Mouse (Mus musculus): ENCODE results near the gene Kat5. TPM values are rescaled to one million over a fixed set of nuclear protein-coding genes. Genes with fewer than 3 reads are reported as not detected.
A peak's percentile ranks its signal among the peaks of the same experiment; 100 is the strongest.

Kat5 gene
- polyA plus RNA-seq, 1 experiment from 2014 or later, result 25.5 TPM

GRCm38 (mm10) chr19:5559229-5559628, 50.8 kb downstream of the Kat5 start:
- WGBS, result 15% methylated on average over 8 of the region's 8 CpGs
- peak overlapping the region; percentile 69 for H3K4me2 ChIP-seq
- H3K9me3 ChIP-seq (ENCODE audit: low read depth, low read length), result no peaks in the 10 kb centered on the region
- H3K4me1 ChIP-seq (ENCODE audit: insufficient read depth), result peaks cover 6% of the 10 kb centered on the region
- TF ChIP-seq CTCF (IDR thresholded peaks at IDR 0.05; ENCODE audit: low read depth), result no peak
- no peak for ATAC-seq (ENCODE audit: insufficient read depth)
- DNase-seq, result no peak
- peak overlapping the region; percentile 39 for H3K4me3 ChIP-seq (ENCODE audit: low read depth, low read length)
- no peak overlapping the region for H3K27ac ChIP-seq (ENCODE audit: low read depth)
- no peak overlapping the region for H3K9ac ChIP-seq
- H3K27me3 ChIP-seq (ENCODE audit: insufficient read depth, low read length), result peaks cover 77% of the 10 kb centered on the region
- no peaks in the 10 kb centered on the region for H3K36me3 ChIP-seq (ENCODE audit: insufficient read depth)

- Histone ChIP-seq H3K27ac (ENCODE audit: low read depth) (no peak overlapping the region), H3K4me1 (ENCODE audit: insufficient read depth) (peaks cover 6% of the 10 kb centered on the region), H3K36me3 (ENCODE audit: insufficient read depth) (no peaks in the 10 kb centered on the region), H3K9ac (no peak overlapping the region), H3K27me3 (ENCODE audit: insufficient read depth, low read length) (peaks cover 75% of the 10 kb centered on the region), H3K4me3 (ENCODE audit: low read depth, low read length) (peak overlapping the region; percentile 39; the same call in 1 of the 2 replicates), H3K9me3 (ENCODE audit: low read depth, low read length) (no peaks in the 10 kb centered on the region), H3K4me2 (no peak overlapping the region)
- ATAC-seq (ENCODE audit: insufficient read depth) (no peak), DNase-seq (no peak)
- WGBS, result 60% methylated on average over 8 of the region's 8 CpGs
- no peak for TF ChIP-seq CTCF (IDR thresholded peaks at IDR 0.05; ENCODE audit: low read depth)
These were observed 51.3 kb downstream of the Kat5 start for GRCm38 (mm10) chr19:5558770-5559169.

GRCm38 (mm10) chr19:5558169-5558568, 51.9 kb downstream of the Kat5 start:
- Histone ChIP-seq H3K4me1 (ENCODE audit: insufficient read depth) (peaks cover 6% of the 10 kb centered on the region), H3K9ac (no peak overlapping the region), H3K27me3 (ENCODE audit: insufficient read depth, low read length) (peaks cover 71% of the 10 kb centered on the region), H3K9me3 (ENCODE audit: low read depth, low read length) (no peaks in the 10 kb centered on the region), H3K27ac (ENCODE audit: low read depth) (no peak overlapping the region), H3K4me2 (no peak overlapping the region), H3K36me3 (ENCODE audit: insufficient read depth) (no peaks in the 10 kb centered on the region), H3K4me3 (ENCODE audit: low read depth, low read length) (no peak overlapping the region)
- ATAC-seq (ENCODE audit: insufficient read depth), result no peak
- no peak for TF ChIP-seq CTCF (IDR thresholded peaks at IDR 0.05; ENCODE audit: low read depth)
- no peak for DNase-seq
- 39% methylated on average over 7 of the region's 7 CpGs for WGBS

GRCm38 (mm10) chr19:5554212-5554611, 55.8 kb downstream of the Kat5 start:
- WGBS, result 54% methylated on average over 14 of the region's 14 CpGs
- H3K4me3 ChIP-seq (ENCODE audit: low read depth, low read length), result no peak overlapping the region
- no peaks in the 10 kb centered on the region for H3K9me3 ChIP-seq (ENCODE audit: low read depth, low read length)
- peak; percentile 38; the same call in 1 of the 2 replicates for ATAC-seq (ENCODE audit: insufficient read depth)
- H3K4me1 ChIP-seq (ENCODE audit: insufficient read depth), result no peaks in the 10 kb centered on the region
- no peak for DNase-seq
- H3K4me2 ChIP-seq, result no peak overlapping the region
- H3K27me3 ChIP-seq (ENCODE audit: insufficient read depth, low read length), result peaks cover 33% of the 10 kb centered on the region
- no peak overlapping the region for H3K9ac ChIP-seq
- H3K27ac ChIP-seq (ENCODE audit: low read depth), result no peak overlapping the region
- H3K36me3 ChIP-seq (ENCODE audit: insufficient read depth), result no peaks in the 10 kb centered on the region
- no peak for TF ChIP-seq CTCF (IDR thresholded peaks at IDR 0.05; ENCODE audit: low read depth)

- Histone ChIP-seq H3K4me3 (ENCODE audit: low read depth, low read length) (no peak overlapping the region), H3K27me3 (ENCODE audit: insufficient read depth, low read length) (peaks cover 28% of the 10 kb centered on the region), H3K4me2 (no peak overlapping the region), H3K36me3 (ENCODE audit: insufficient read depth) (no peaks in the 10 kb centered on the region), H3K9me3 (ENCODE audit: low read depth, low read length) (no peaks in the 10 kb centered on the region), H3K27ac (ENCODE audit: low read depth) (no peak overlapping the region), H3K4me1 (ENCODE audit: insufficient read depth) (no peaks in the 10 kb centered on the region), H3K9ac (no peak overlapping the region; the same call in none of the 2 replicates)
- DNase-seq, result no peak
- TF ChIP-seq CTCF (IDR thresholded peaks at IDR 0.05; ENCODE audit: low read depth), result no peak
- WGBS, result 51% methylated on average over 8 of the region's 8 CpGs
- ATAC-seq (ENCODE audit: insufficient read depth), result no peak
These were observed 56.2 kb downstream of the Kat5 start for GRCm38 (mm10) chr19:5553802-5554201.

Other genes with a start within 250 kb of the Kat5 start
- gene Eif1ad, start 243.5 kb downstream of the Kat5 start, polyA plus RNA-seq (2014; fragmentation: Nextera tagmentation; extraction: Ambion mirVana), result 59.1 and 71.1 TPM in 2 replicates
- 515 and 542 TPM in 2 replicates for gene Banf1, start 243.1 kb downstream of the Kat5 start, polyA plus RNA-seq (2014; fragmentation: Nextera tagmentation; extraction: Ambion mirVana)
- 72.0 and 73.8 TPM in 2 replicates for gene Sart1, start 221.5 kb downstream of the Kat5 start, polyA plus RNA-seq (2014; fragmentation: Nextera tagmentation; extraction: Ambion mirVana)
- 0.64 TPM in 1 of 2 replicates, not detected in the other for gene Tsga10ip, start 207.7 kb downstream of the Kat5 start, polyA plus RNA-seq (2014; fragmentation: Nextera tagmentation; extraction: Ambion mirVana)
- 204 and 217 TPM in 2 replicates for gene Drap1, start 185.3 kb downstream of the Kat5 start, polyA plus RNA-seq (2014; fragmentation: Nextera tagmentation; extraction: Ambion mirVana)
- 40.8 and 42.7 TPM in 2 replicates for gene AI837181, start 185.1 kb downstream of the Kat5 start, polyA plus RNA-seq (2014; fragmentation: Nextera tagmentation; extraction: Ambion mirVana)
- gene Fosl1, start 162.7 kb downstream of the Kat5 start, polyA plus RNA-seq (2014; fragmentation: Nextera tagmentation; extraction: Ambion mirVana), result not detected in 2 replicates
- 9.0 and 10.0 TPM in 2 replicates for gene Ccdc85b, start 152.3 kb downstream of the Kat5 start, polyA plus RNA-seq (2014; fragmentation: Nextera tagmentation; extraction: Ambion mirVana)
- gene Fibp, start 149.6 kb downstream of the Kat5 start, polyA plus RNA-seq (2014; fragmentation: Nextera tagmentation; extraction: Ambion mirVana), result 101 and 104 TPM in 2 replicates
- gene Ctsw, start 141.7 kb downstream of the Kat5 start, polyA plus RNA-seq (2014; fragmentation: Nextera tagmentation; extraction: Ambion mirVana), result 1.0 and 1.8 TPM in 2 replicates
- gene Efemp2, start 136.3 kb downstream of the Kat5 start, polyA plus RNA-seq (2014; fragmentation: Nextera tagmentation; extraction: Ambion mirVana), result 178 and 192 TPM in 2 replicates
- gene Mus81, start 121.8 kb downstream of the Kat5 start, polyA plus RNA-seq (2014; fragmentation: Nextera tagmentation; extraction: Ambion mirVana), result 39.8 and 42.6 TPM in 2 replicates
- gene Cfl1, start 119.8 kb downstream of the Kat5 start, polyA plus RNA-seq (2014; fragmentation: Nextera tagmentation; extraction: Ambion mirVana), result 3,236 and 3,318 TPM in 2 replicates
- gene 1700020D05Rik, start 106.5 kb downstream of the Kat5 start, polyA plus RNA-seq (2014; fragmentation: Nextera tagmentation; extraction: Ambion mirVana), result 0.18 TPM in 1 of 2 replicates, not detected in the other
- 6.0 and 6.7 TPM in 2 replicates for gene Snx32, start 99.7 kb downstream of the Kat5 start, polyA plus RNA-seq (2014; fragmentation: Nextera tagmentation; extraction: Ambion mirVana)
- gene Ovol1, start 49.6 kb downstream of the Kat5 start, polyA plus RNA-seq (2014; fragmentation: Nextera tagmentation; extraction: Ambion mirVana), result 0.89 and 1.0 TPM in 2 replicates
- 3.7 and 4.2 TPM in 2 replicates for gene Ap5b1, start 42.2 kb downstream of the Kat5 start, polyA plus RNA-seq (2014; fragmentation: Nextera tagmentation; extraction: Ambion mirVana)
- gene Rnaseh2c, start 8.4 kb downstream of the Kat5 start, polyA plus RNA-seq (2014; fragmentation: Nextera tagmentation; extraction: Ambion mirVana), result 138 and 145 TPM in 2 replicates
- 52.3 and 54.2 TPM in 2 replicates for gene Rela, start 27.2 kb upstream of the Kat5 start, polyA plus RNA-seq (2014; fragmentation: Nextera tagmentation; extraction: Ambion mirVana)
- 40.4 and 49.3 TPM in 2 replicates for gene Sipa1, start 53.5 kb upstream of the Kat5 start, polyA plus RNA-seq (2014; fragmentation: Nextera tagmentation; extraction: Ambion mirVana)
- gene Map3k11, start 78.5 kb upstream of the Kat5 start, polyA plus RNA-seq (2014; fragmentation: Nextera tagmentation; extraction: Ambion mirVana), result 36.6 TPM in 2 replicates
- 28.4 and 35.2 TPM in 2 replicates for gene Pcnx3, start 78.7 kb upstream of the Kat5 start, polyA plus RNA-seq (2014; fragmentation: Nextera tagmentation; extraction: Ambion mirVana)
- 0.32 and 0.47 TPM in 2 replicates for gene Kcnk7, start 94.1 kb upstream of the Kat5 start, polyA plus RNA-seq (2014; fragmentation: Nextera tagmentation; extraction: Ambion mirVana)
- 15.5 and 17.4 TPM in 2 replicates for gene Ehbp1l1, start 116.1 kb upstream of the Kat5 start, polyA plus RNA-seq (2014; fragmentation: Nextera tagmentation; extraction: Ambion mirVana)
- gene Fam89b, start 119.4 kb upstream of the Kat5 start, polyA plus RNA-seq (2014; fragmentation: Nextera tagmentation; extraction: Ambion mirVana), result 108 and 116 TPM in 2 replicates
- 51.8 and 55.9 TPM in 2 replicates for gene Ltbp3, start 130.7 kb upstream of the Kat5 start, polyA plus RNA-seq (2014; fragmentation: Nextera tagmentation; extraction: Ambion mirVana)
- gene Scyl1, start 161.2 kb upstream of the Kat5 start, polyA plus RNA-seq (2014; fragmentation: Nextera tagmentation; extraction: Ambion mirVana), result 74.8 and 84.5 TPM in 2 replicates

All from lung, embryonic 14.5 days (tissue).